Mouse (Mus musculus): ENCODE measurements around the gene Dnaja2. TPM values are rescaled to one million over a fixed set of nuclear protein-coding genes. Genes with fewer than 3 reads are reported as not detected.

Gene Dnaja2
- total RNA-seq, 2 experiments from 2014 or later: 220 to 258 TPM

Other genes with a start within 250 kb of the Dnaja2 start
- 100 to 1,000 TPM; 367 to 440 TPM for gene Mylk3, start 169.0 kb downstream of the Dnaja2 start, total RNA-seq (2021)
- gene 4921524J17Rik, start 122.5 kb downstream of the Dnaja2 start, total RNA-seq (2021): 10 to 100 TPM; 21.6 to 25.2 TPM
- 10 to 100 TPM; 32.9 to 36.1 TPM for gene Gpt2, start 62.8 kb downstream of the Dnaja2 start, total RNA-seq (2021)
- gene Neto2, start 145.6 kb upstream of the Dnaja2 start, total RNA-seq (2021): 1 to 10 TPM; 1.1 to 2.6 TPM